In genomic region chr4:88195898-88196495, GRCm38 (mm10) we compare ENCODE assay signal across 9 mouse cellular contexts.
DNase-seq lines count a peak whose midpoint lies in the region; ATAC-seq lines count a peak whose summit lies in the region.
"Had no signal": no experiment of that assay in that cellular context is flagged by ENCODE, and none has a peak within 500 bp of the region (broad histone marks: within the 10 kb centered on the region; RNA-seq: fewer than 3 reads in every experiment).

No protein-coding gene starts in this region.

- H3K9me3 ChIP-seq in forebrain, embryonic 14.5 days (replicated peaks; ENCODE audit: control insufficient read depth, low read length): no peaks in the 10 kb centered on the region
- H3K9me3 ChIP-seq in forebrain, embryonic 12.5 days: no peaks in the 10 kb centered on the region

- H3K4me1 ChIP-seq in forebrain, embryonic 14.5 days (ENCODE audit: control insufficient read depth, insufficient read depth, low read length): no peaks in the 10 kb centered on the region
- H3K4me1 ChIP-seq in forebrain, embryonic 12.5 days: no peaks in the 10 kb centered on the region

- H3K27me3 ChIP-seq in forebrain, embryonic 14.5 days (replicated peaks; ENCODE audit: control insufficient read depth, insufficient read depth, low read length): no peaks in the 10 kb centered on the region
- no peaks in the 10 kb centered on the region for H3K27me3 ChIP-seq in forebrain, embryonic 12.5 days

- peak overlapping the region; percentile 80 for H3K27ac ChIP-seq in forebrain, embryonic 14.5 days (ENCODE audit: low read depth, low read length)
- H3K27ac ChIP-seq in forebrain, embryonic 12.5 days: no peak overlapping the region

- no peaks in the 10 kb centered on the region for H3K36me3 ChIP-seq in forebrain, embryonic 14.5 days (ENCODE audit: control insufficient read depth, insufficient read depth, low read length)
- H3K36me3 ChIP-seq in forebrain, embryonic 12.5 days (replicated peaks): no peaks in the 10 kb centered on the region

- H3K4me3 ChIP-seq in forebrain, embryonic 14.5 days (ENCODE audit: low read depth, low read length): no peak overlapping the region
- H3K4me3 ChIP-seq in forebrain, embryonic 12.5 days (replicated peaks): no peak overlapping the region

- ATAC-seq in forebrain, embryonic 14.5 days: peak; percentile 94
- no peak for ATAC-seq in forebrain, embryonic 12.5 days (ENCODE audit: low FRiP score)

- H3K9ac ChIP-seq in forebrain, embryonic 14.5 days (ENCODE audit: low read length): no peak overlapping the region
- no peak overlapping the region for H3K9ac ChIP-seq in forebrain, embryonic 12.5 days

- WGBS in forebrain, embryonic 14.5 days: 49% methylated on average over 4 of the region's 4 CpGs
- 76% methylated on average over 4 of the region's 4 CpGs for WGBS in forebrain, embryonic 12.5 days

- DNase-seq in forebrain, embryonic 14.5 days (ENCODE audit: low spot score): peak; percentile 88
- DNase-seq in right cerebral cortex, postnatal 10 days (ENCODE audit: low spot score in 2 of 2): peak; percentile 62 to 68
- no peak for DNase-seq in right cerebral cortex, postnatal 4 days
- DNase-seq in layer of hippocampus, postnatal 14 days (ENCODE audit: low spot score in 2 of 2): peak; percentile 56 to 93
- DNase-seq in natural killer cell, adult 2 months (ENCODE audit: low spot score in 2 of 2): no peak
- no peak for DNase-seq in adrenal gland, adult 2 months
- no peak for DNase-seq in liver
- DNase-seq: gastrocnemius, postnatal 36 days had no signal

- H3K4me2 ChIP-seq in forebrain, embryonic 14.5 days (ENCODE audit: low read length): no peak overlapping the region
- H3K4me2 ChIP-seq in forebrain, embryonic 12.5 days: no peak overlapping the region

Comparison
In these comparisons a context has a peak if more than half of its experiments do, and no peak if none do; other contexts are left out.
1. DNase-seq: peak in forebrain, embryonic 14.5 days (single experiment), right cerebral cortex, postnatal 10 days (2 of 2) and layer of hippocampus, postnatal 14 days (2 of 2); none in right cerebral cortex, postnatal 4 days (single experiment), natural killer cell, adult 2 months (0 of 2), adrenal gland, adult 2 months (single experiment) and liver (single experiment).